Mouse (Mus musculus) intestine, postnatal 0 days (tissue): ENCODE data around the gene H2-D1. TPM values are rescaled to one million over a fixed set of nuclear protein-coding genes. Genes with fewer than 3 reads are reported as not detected.
A peak's percentile ranks its signal among the peaks of the same experiment; 100 is the strongest.

Experiments
- ATAC-seq: fragments of 200-750 bp; cut with Nextera tagmentation; 2 replicates; pipeline ENCODE4 v1.8.0; 2017; ENCODE audit warnings: mild to moderate bottlenecking, moderate TSS enrichment, moderate library complexity
- H3K27ac ChIP-seq: fragments of 300-500 bp; sonication (generic); 2 replicates; pipeline ENCODE4 v1.5.1; 2014; ENCODE audit warnings: mild to moderate bottlenecking, low read depth, low read length, moderate library complexity
- H3K27me3 ChIP-seq: fragments of 300-500 bp; sonication (generic); replicated peaks from 2 replicates; pipeline ENCODE4 v1.6.1; 2014; ENCODE audit warnings: low read length, mixed read lengths; ENCODE audit not compliant: control insufficient read depth, insufficient read depth
- H3K36me3 ChIP-seq: fragments of 300-500 bp; sonication (generic); 2 replicates; pipeline ENCODE4 v1.6.1; 2014; ENCODE audit warnings: mild to moderate bottlenecking, moderate library complexity; ENCODE audit not compliant: control insufficient read depth, insufficient read depth
- H3K4me1 ChIP-seq: fragments of 300-500 bp; sonication (generic); replicated peaks from 2 replicates; pipeline ENCODE4 v1.6.1; 2014; ENCODE audit warnings: antibody characterized with exemption, low read length, mixed read lengths; ENCODE audit not compliant: control insufficient read depth, insufficient read depth
- H3K4me2 ChIP-seq: fragments of 300-500 bp; sonication (generic); replicated peaks from 2 replicates; pipeline ENCODE4 v1.6.1; 2014; ENCODE audit warnings: low read depth, mild to moderate bottlenecking, moderate library complexity
- H3K4me3 ChIP-seq: fragments of 300-500 bp; sonication (generic); 2 replicates; pipeline ENCODE4 v1.5.1; 2014; ENCODE audit warnings: low read depth, low read length
- H3K9ac ChIP-seq: fragments of 300-500 bp; sonication (generic); 2 replicates; pipeline ENCODE4 v1.6.1; 2014; ENCODE audit warnings: mild to moderate bottlenecking, low read depth, low read length
- H3K9me3 ChIP-seq: fragments of 300-500 bp; sonication (generic); 2 replicates; pipeline ENCODE4 v1.6.1; 2016; ENCODE audit warnings: mixed run types; ENCODE audit not compliant: control insufficient read depth
- CTCF ChIP-seq: sonication (generic); IDR thresholded peaks from 2 replicates; pipeline ENCODE4 v1.5.1; 2016; ENCODE audit warnings: low read depth, mild to moderate bottlenecking, control low read depth, antibody characterized with exemption, moderate library complexity
- WGBS: fragments of 180-500 bp; shearing (Covaris S2); extraction: QIAGEN DNeasy Blood & Tissue Kit; methylation state at CpG from one replicate; pipeline ENCODE4 v1.1.7; 2014; 5-methylcytosine and 5-hydroxymethylcytosine counted together
- polyA plus RNA-seq: library from polyadenylated mRNA; unstranded; fragments of >200 nt; fragmentation: Nextera tagmentation; extraction: Ambion mirVana; gene quantifications from 2 replicates; pipeline ENCODE4 v1.2.1, GENCODE M21; 2015

Gene H2-D1
- polyA plus RNA-seq, 1 experiment from 2014 or later = 681 TPM

DNA sequence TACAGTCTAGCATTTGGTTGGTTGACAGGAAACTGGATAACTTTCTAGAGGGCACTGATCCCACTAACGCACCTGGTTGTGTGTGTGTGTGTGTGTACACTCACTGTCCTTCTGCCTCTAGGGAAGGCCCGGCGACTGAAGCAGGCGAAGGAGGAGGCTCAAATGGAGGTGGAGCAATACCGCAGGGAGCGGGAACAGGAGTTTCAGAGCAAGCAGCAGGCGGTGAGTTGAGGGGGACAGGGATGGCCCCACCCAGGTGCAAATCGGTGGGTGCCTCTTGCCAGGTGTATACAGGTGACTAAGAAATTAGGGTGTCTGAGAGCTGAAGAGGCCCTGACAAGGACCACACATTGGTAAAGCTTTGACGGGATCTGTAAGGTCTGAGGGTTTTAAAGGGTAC, 25.5 kb upstream of the H2-D1 start:
- WGBS = 78% methylated on average over 9 of the region's 9 CpGs
- TF ChIP-seq CTCF = no peak
- ATAC-seq = no peak
- no peaks in the 10 kb centered on the region for H3K27me3 ChIP-seq
- H3K36me3 ChIP-seq = peaks cover 17% of the 10 kb centered on the region; the same call in 1 of the 2 replicates
- H3K9ac ChIP-seq = no peak overlapping the region
- H3K4me3 ChIP-seq = no peak overlapping the region
- no peak overlapping the region for H3K4me2 ChIP-seq
- no peak overlapping the region; the same call in 1 of the 2 replicates for H3K27ac ChIP-seq
- H3K9me3 ChIP-seq = no peaks in the 10 kb centered on the region
- peaks cover 3% of the 10 kb centered on the region; the same call in 1 of the 2 replicates for H3K4me1 ChIP-seq

DNA sequence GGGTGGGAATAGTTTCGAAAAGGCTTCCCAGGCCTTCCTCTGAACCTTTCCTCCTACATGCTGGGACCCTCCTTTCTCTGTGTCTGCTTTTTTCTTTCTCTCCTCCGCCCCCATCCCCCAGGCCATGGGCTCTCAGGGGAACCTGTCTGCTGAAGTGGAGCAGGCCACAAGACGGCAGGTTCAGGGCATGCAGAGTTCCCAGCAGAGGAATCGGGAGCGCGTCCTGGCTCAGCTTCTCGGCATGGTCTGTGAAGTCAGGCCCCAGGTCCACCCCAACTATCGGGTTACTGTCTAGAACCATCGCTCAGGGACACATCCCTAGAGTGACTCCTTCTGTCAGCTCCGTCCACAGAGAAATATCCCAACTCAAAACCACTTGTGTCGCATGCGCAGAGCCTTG, 25.0 kb upstream of the H2-D1 start:
- Histone ChIP-seq H3K27me3 (no peaks in the 10 kb centered on the region), H3K9me3 (no peaks in the 10 kb centered on the region), H3K27ac (no peak overlapping the region), H3K36me3 (peaks cover 12% of the 10 kb centered on the region; the same call in 1 of the 2 replicates), H3K9ac (no peak overlapping the region), H3K4me2 (no peak overlapping the region), H3K4me1 (peaks cover 3% of the 10 kb centered on the region; the same call in 1 of the 2 replicates), H3K4me3 (no peak overlapping the region)
- ATAC-seq = no peak
- TF ChIP-seq CTCF = no peak
- 94% methylated on average over 12 of the region's 12 CpGs for WGBS

DNA sequence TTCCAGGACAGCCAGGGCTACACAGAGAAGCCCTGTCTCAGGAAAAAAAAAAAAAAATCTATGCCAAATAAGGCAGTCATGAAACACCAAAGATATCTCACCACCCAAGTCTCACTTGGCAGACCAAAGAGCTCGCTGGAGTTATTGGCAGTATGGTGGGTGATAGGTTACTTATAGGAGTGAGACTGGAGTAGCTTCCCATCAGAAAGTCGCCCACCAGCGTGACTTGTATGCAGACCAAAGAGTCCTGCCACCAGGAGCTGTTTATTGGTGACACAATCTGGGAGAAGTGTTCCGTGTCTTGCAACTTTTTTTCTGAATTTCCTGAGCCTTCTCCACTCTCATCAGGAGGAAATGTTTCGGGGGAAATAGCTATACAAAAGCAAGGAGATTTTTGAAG, 22.8 kb upstream of the H2-D1 start:
- 0 out of 2 replicates have a peak overlapping the region, but pooled peaks have one; percentile 100 for H3K27ac ChIP-seq
- ATAC-seq = no peak
- TF ChIP-seq CTCF = no peak
- H3K36me3 ChIP-seq = peaks cover 23% of the 10 kb centered on the region
- WGBS = 82% methylated on average over 5 of the region's 5 CpGs
- no peaks in the 10 kb centered on the region for H3K9me3 ChIP-seq
- H3K4me3 ChIP-seq = no peak overlapping the region
- no peaks in the 10 kb centered on the region for H3K27me3 ChIP-seq
- peaks cover 17% of the 10 kb centered on the region for H3K4me1 ChIP-seq
- H3K4me2 ChIP-seq = no peak overlapping the region
- no peak overlapping the region for H3K9ac ChIP-seq

DNA sequence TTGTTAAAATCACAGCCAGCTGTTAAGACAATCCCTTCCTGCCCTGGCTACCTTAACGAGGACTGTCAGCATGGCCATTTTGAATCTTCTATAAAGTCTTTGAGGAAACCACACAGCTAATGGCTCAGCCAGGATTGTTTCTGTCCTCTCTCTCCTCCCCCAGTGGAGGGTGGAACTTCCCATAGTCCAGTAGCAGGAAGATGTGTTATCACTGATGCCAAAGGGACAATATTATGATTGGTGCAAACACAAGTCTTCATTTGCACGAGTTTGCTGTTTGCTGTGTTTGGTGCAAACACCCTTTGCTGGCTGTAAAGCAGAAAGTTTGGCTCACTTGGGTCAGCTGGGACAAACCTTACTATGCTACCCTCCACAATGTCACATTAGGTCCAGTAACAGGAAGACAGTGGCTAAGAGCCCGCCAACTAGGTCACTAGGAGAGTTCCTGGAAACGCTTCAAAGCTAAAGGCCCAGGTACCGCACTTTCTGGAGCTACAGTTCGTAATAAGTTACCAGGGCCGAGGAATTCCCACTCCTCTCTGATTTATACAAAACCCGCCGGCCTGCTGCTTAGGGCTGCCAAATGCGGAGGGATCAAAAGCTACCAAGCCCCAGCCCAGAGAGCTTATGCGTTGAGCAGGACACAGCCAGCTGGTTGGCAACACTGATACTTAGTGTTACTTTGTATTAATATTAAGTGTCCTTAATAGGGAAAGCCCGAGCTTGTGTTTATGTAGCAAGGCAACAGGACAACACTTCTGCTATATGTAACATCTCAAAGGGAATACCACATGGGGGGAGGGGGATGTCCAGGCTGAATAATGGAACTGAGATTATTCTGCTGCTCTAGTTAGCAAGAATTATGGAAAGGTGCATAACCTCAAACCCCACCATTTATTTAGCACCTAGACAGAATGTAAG, 21.9 kb upstream of the H2-D1 start:
- TF ChIP-seq CTCF = 0 out of 2 replicates have a peak, but pooled peaks have one; percentile 4
- Histone ChIP-seq H3K27me3 (no peaks in the 10 kb centered on the region), H3K27ac (peak overlapping the region; percentile 100), H3K4me1 (peaks cover 17% of the 10 kb centered on the region), H3K4me3 (peak overlapping the region; percentile 78), H3K9ac (no peak overlapping the region), H3K36me3 (peaks cover 28% of the 10 kb centered on the region), H3K9me3 (no peaks in the 10 kb centered on the region), H3K4me2 (peak overlapping the region; percentile 71)
- 25% methylated on average over 12 of the region's 12 CpGs for WGBS
- no peak for ATAC-seq

DNA sequence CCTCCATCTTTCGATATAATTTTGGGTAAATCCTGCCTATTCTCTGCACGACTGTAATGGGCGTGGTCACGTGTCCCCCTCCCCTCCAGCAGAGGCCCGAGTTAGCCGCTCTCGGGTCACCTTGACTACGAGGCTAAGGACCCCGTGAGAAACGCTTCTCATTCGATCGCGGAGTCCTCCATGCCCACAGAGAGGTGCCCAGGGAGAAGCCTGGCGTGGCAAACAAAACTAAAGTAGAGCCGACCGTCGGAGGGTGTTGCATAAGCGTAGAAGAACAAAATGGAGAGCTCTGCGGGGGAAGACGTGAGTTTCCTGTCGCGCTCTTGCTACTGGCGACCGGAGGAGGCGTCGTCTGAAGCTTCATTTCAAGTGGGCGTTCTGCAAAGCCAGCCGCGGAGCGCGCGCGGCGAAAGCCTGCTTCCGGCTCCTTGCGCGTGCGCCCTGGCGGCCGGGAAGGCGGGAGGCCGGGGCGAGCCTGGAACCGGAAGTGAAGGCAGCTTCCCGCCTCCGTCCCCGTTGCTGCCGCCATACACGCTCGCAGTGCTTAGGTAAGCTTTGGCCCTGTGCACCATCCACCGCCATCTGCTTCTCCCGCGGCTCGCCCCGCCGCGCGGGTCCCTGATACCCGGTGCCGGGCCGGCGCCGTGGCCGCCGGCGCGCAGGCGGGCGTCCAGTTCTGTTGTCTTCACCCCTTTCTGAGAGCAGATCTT, 21.1 kb upstream of the H2-D1 start, which contains the start of gene Ddx39b:
Gene Ddx39b, plus strand, starts transcription at position 442 of the 710 bp plus-strand sequence.
- ATAC-seq = peak; percentile 85
- H3K4me1 ChIP-seq = peaks cover 17% of the 10 kb centered on the region
- TF ChIP-seq CTCF = peak; percentile 50
- H3K36me3 ChIP-seq = peaks cover 36% of the 10 kb centered on the region
- H3K9me3 ChIP-seq = no peaks in the 10 kb centered on the region
- WGBS = under 1% methylated on average over 66 of the region's 69 CpGs
- H3K9ac ChIP-seq = peak within 1 kb of the TSS; percentile 89
- H3K27me3 ChIP-seq = no peaks in the 10 kb centered on the region
- H3K4me3 ChIP-seq = peak within 1 kb of the TSS; percentile 78
- peak within 1 kb of the TSS; percentile 71 for H3K4me2 ChIP-seq
- peak within 1 kb of the TSS; percentile 100 for H3K27ac ChIP-seq
